Mouse (Mus musculus) C2C12 (cell line): ENCODE measurements around the gene Cryba4.

Experiments used
- CEBPB ChIP-seq: IDR thresholded peaks from one replicate; pipeline ENCODE4 v1.6.1; 2011; ENCODE audit warnings: low read depth, mild to moderate bottlenecking, control low read depth, moderate library complexity
- CTCF ChIP-seq: IDR thresholded peaks from one replicate; pipeline ENCODE4 v1.5.1; 2011; ENCODE audit not compliant: control insufficient read depth, insufficient read depth, insufficient read length
- FOSL1 ChIP-seq: IDR thresholded peaks from one replicate; pipeline ENCODE4 v1.8.0; 2011; ENCODE audit warnings: mild to moderate bottlenecking, low read length; ENCODE audit not compliant: poor library complexity, insufficient read depth, severe bottlenecking
- MAX ChIP-seq: IDR thresholded peaks from one replicate; pipeline ENCODE4 v1.6.1; 2011; ENCODE audit warnings: mild to moderate bottlenecking, control low read depth
- MYOG ChIP-seq: IDR thresholded peaks from one replicate; pipeline ENCODE4 v1.6.1; 2011; ENCODE audit not compliant: control insufficient read depth, insufficient read length; ENCODE audit errors: extremely low read depth
- USF1 ChIP-seq: IDR thresholded peaks from one replicate; pipeline ENCODE4 v1.6.1; 2011; ENCODE audit warnings: low read depth, mild to moderate bottlenecking, control low read depth, moderate library complexity

GRCm38 (mm10) chr5:112238781-112239482 is 13.4 kb downstream of the Cryba4 start:
- TF ChIP-seq USF1 (no peak), CTCF (no peak), FOSL1 (no peak), MYOG (no peak), MAX (no peak), CEBPB (no peak)
